Mouse (Mus musculus): ENCODE measurements at regions not wholly inside any gene's neighbourhood (a gene's known extent, or its start where the extent isn't known, plus 50 kb on each side); places are given as distances from the start of the nearest gene placed in this dataset.
"Not testable (repeated sequence)": the region's sequence is repeated elsewhere in the genome, so short reads cannot be mapped to it uniquely, and the experiment has no call there.

DNA sequence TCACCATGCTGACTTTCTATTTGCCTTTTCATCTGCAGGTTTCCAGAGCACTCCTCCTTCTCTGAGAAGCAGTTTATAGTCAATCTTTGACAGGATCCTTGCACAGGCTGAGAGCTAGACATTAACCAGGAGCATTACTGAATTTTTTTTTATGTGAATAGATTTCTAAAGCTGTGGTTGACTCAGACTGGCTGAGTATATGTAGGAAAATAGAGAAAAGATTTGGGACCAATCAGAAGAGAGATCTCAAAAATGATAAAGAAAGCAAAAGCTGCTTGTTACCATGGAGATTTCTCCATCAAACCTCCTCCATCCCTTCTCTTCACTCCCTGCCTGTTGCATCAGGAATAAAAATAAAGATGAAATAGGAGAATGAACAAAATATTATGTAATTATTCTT, 731.2 kb upstream of the Ndn start:
- Histone ChIP-seq H3K27ac (ENCODE audit: low read depth, low read length) (no peak overlapping the region), H3K36me3 (ENCODE audit: control insufficient read depth, insufficient read depth, low read length) (no peaks in the 10 kb centered on the region), H3K4me3 (ENCODE audit: low read depth, low read length) (no peak overlapping the region), H3K9ac (replicated peaks; ENCODE audit: low read depth, low read length) (no peak overlapping the region), H3K9me3 (ENCODE audit: control insufficient read depth, low read length) (no peaks in the 10 kb centered on the region), H3K27me3 (ENCODE audit: control insufficient read depth, insufficient read depth, low read length) (no peaks in the 10 kb centered on the region), H3K4me2 (ENCODE audit: low read depth, low read length) (no peak overlapping the region), H3K4me1 (ENCODE audit: control insufficient read depth, insufficient read depth, low read length) (no peaks in the 10 kb centered on the region)
- ATAC-seq (ENCODE audit: low read depth) = no peak

GRCm38 (mm10) chr7:61644893-61645545, 701.4 kb upstream of the Ndn start:
- Histone ChIP-seq H3K4me3 (ENCODE audit: low read depth, low read length) (no peak overlapping the region), H3K4me2 (ENCODE audit: low read depth, low read length) (no peak overlapping the region), H3K27me3 (ENCODE audit: control insufficient read depth, insufficient read depth, low read length) (no peaks in the 10 kb centered on the region), H3K36me3 (ENCODE audit: control insufficient read depth, insufficient read depth, low read length) (no peaks in the 10 kb centered on the region), H3K27ac (ENCODE audit: low read depth, low read length) (no peak overlapping the region), H3K9ac (replicated peaks; ENCODE audit: low read depth, low read length) (no peak overlapping the region), H3K9me3 (ENCODE audit: control insufficient read depth, low read length) (peaks cover 3% of the 10 kb centered on the region; the same call in 1 of the 2 replicates), H3K4me1 (ENCODE audit: control insufficient read depth, insufficient read depth, low read length) (no peaks in the 10 kb centered on the region)
- ATAC-seq (ENCODE audit: low read depth) = no peak
- WGBS = 81% methylated on average over 4 of the region's 4 CpGs

DNA sequence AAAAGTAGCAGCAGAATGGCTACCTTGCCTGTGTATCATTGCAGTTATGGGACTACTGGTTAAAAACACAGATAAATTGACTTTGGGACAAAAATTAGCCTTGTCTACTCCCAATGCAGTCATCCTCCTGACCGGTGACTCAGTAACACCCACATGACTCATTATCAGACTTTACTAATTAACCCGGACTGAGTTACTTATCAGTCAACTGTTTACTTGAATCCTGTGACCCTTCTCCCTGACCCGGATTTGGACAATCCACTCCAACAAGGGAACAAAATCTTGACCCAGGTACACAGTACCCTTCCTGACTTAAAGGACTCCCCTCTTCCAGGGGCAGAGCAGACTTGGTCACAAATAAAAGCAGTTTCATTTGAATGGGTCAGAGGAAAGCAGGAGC, 688.3 kb upstream of the Ndn start:
- H3K27me3 ChIP-seq (ENCODE audit: control insufficient read depth, insufficient read depth, low read length) = no peaks in the 10 kb centered on the region

DNA sequence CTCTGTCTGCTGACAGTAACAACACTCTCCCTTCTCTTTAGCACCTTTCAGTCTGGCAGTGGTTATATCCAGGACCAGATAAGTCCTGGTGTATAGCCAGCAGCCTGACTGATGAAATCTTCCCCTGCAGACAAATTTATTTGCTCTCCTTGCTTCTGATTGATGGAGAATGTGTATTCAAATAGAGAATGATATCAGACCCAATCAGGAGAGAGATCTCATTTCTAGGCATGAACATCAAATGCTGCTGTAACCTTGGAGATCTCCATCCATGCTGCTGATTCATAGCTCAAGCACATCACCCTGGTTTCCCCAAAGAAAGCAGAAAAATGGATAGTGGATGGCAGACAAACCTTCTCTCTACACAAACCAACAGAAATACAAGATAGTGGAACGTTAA, 663.3 kb upstream of the Ndn start:
- Histone ChIP-seq H3K9me3 (ENCODE audit: control insufficient read depth, low read length) (no peaks in the 10 kb centered on the region), H3K4me2 (ENCODE audit: low read depth, low read length) (no peak overlapping the region), H3K4me3 (ENCODE audit: low read depth, low read length) (no peak overlapping the region), H3K9ac (replicated peaks; ENCODE audit: low read depth, low read length) (no peak overlapping the region), H3K27me3 (ENCODE audit: control insufficient read depth, insufficient read depth, low read length) (no peaks in the 10 kb centered on the region), H3K27ac (ENCODE audit: low read depth, low read length) (no peak overlapping the region), H3K4me1 (ENCODE audit: control insufficient read depth, insufficient read depth, low read length) (no peaks in the 10 kb centered on the region), H3K36me3 (ENCODE audit: control insufficient read depth, insufficient read depth, low read length) (no peaks in the 10 kb centered on the region)
- WGBS = 69% methylated on average over 1 of the region's 1 CpGs
- no peak for ATAC-seq (ENCODE audit: low read depth)

More for the DNA sequence above, 688.3 kb upstream of the Ndn start:
- Histone ChIP-seq H3K36me3 (ENCODE audit: control insufficient read depth, insufficient read depth, low read length) (no peaks in the 10 kb centered on the region), H3K4me2 (ENCODE audit: low read depth, low read length) (no peak overlapping the region), H3K27ac (ENCODE audit: low read depth, low read length) (no peak overlapping the region), H3K9me3 (ENCODE audit: control insufficient read depth, low read length) (no peaks in the 10 kb centered on the region), H3K4me3 (ENCODE audit: low read depth, low read length) (no peak overlapping the region), H3K4me1 (ENCODE audit: control insufficient read depth, insufficient read depth, low read length) (no peaks in the 10 kb centered on the region), H3K9ac (replicated peaks; ENCODE audit: low read depth, low read length) (no peak overlapping the region)
- no peak for ATAC-seq (ENCODE audit: low read depth)
- 86% methylated on average over 3 of the region's 3 CpGs for WGBS

DNA sequence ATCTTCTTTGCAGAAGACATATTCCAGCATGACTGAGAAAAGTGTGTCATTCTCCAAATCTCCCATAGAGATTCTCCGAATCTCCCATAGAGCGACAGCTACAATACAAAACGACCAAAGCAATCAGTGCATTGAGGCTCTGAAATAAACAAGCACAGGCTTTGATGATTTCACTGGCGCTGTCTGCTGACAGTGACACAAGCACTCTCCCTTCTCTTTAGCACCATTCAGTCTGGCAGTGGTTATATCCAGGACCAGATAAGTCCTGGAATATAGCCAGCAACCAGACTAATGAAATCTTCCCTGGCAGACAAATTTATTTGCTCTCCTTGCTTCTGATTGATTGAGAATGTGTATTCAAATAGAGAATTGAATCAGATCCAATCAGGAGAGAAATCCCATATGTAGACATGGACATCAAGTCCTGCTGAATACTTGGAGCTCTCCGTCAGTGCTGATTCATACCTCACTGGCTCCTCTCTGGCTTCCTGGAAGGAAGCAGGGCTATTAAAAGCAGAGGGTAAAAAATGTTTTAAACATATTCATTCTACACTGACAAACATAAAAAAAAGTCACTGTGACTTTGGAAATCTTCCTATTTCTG, 661.2 kb upstream of the Ndn start:
- ATAC-seq (ENCODE audit: low read depth) = no peak
- no peak overlapping the region for H3K27ac ChIP-seq (ENCODE audit: low read depth, low read length)
- 65% methylated on average over 5 of the region's 5 CpGs for WGBS
- H3K27me3 ChIP-seq (ENCODE audit: control insufficient read depth, insufficient read depth, low read length) = no peaks in the 10 kb centered on the region
- no peaks in the 10 kb centered on the region for H3K36me3 ChIP-seq (ENCODE audit: control insufficient read depth, insufficient read depth, low read length)
- H3K4me2 ChIP-seq (ENCODE audit: low read depth, low read length) = no peak overlapping the region
- no peaks in the 10 kb centered on the region for H3K9me3 ChIP-seq (ENCODE audit: control insufficient read depth, low read length)
- no peaks in the 10 kb centered on the region for H3K4me1 ChIP-seq (ENCODE audit: control insufficient read depth, insufficient read depth, low read length)
- no peak overlapping the region for H3K9ac ChIP-seq (replicated peaks; ENCODE audit: low read depth, low read length)
- no peak overlapping the region for H3K4me3 ChIP-seq (ENCODE audit: low read depth, low read length)

DNA sequence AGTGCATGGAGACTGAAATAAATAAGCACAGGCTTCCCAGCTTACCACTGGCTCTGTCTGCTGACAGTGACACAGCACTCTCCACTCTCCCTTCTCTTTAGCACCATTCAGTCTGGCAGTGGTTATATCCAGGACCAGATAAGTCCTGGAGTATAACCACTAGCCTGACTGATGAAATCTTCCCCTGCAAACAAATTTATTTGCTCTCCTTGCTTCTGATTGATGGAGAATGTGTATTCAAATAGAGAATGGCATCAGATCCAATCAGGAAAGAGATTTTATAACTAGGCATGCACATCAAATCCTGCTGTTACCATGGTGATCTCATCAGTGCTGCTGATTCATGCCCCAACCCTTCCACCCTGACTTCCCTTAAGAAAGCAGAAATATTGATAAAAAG, 620.2 kb upstream of the Ndn start:
- no peak overlapping the region for H3K27ac ChIP-seq (ENCODE audit: low read depth, low read length)
- H3K27me3 ChIP-seq (ENCODE audit: control insufficient read depth, insufficient read depth, low read length) = no peaks in the 10 kb centered on the region
- H3K36me3 ChIP-seq (ENCODE audit: control insufficient read depth, insufficient read depth, low read length) = no peaks in the 10 kb centered on the region
- no peak overlapping the region for H3K4me2 ChIP-seq (ENCODE audit: low read depth, low read length)
- H3K9me3 ChIP-seq (ENCODE audit: control insufficient read depth, low read length) = no peaks in the 10 kb centered on the region
- no peak overlapping the region for H3K9ac ChIP-seq (replicated peaks; ENCODE audit: low read depth, low read length)
- H3K4me3 ChIP-seq (ENCODE audit: low read depth, low read length) = no peak overlapping the region
- ATAC-seq (ENCODE audit: low read depth) = peak; percentile 61; the same call in 1 of the 2 replicates
- H3K4me1 ChIP-seq (ENCODE audit: control insufficient read depth, insufficient read depth, low read length) = no peaks in the 10 kb centered on the region

GRCm38 (mm10) chr7:61737511-61737910, 608.9 kb upstream of the Ndn start:
- H3K4me1 ChIP-seq (ENCODE audit: control insufficient read depth, insufficient read depth, low read length) = no peaks in the 10 kb centered on the region
- H3K4me3 ChIP-seq (ENCODE audit: low read depth, low read length) = no peak overlapping the region
- no peaks in the 10 kb centered on the region for H3K36me3 ChIP-seq (ENCODE audit: control insufficient read depth, insufficient read depth, low read length)
- ATAC-seq (ENCODE audit: low read depth) = no peak
- no peaks in the 10 kb centered on the region for H3K27me3 ChIP-seq (ENCODE audit: control insufficient read depth, insufficient read depth, low read length)
- no peak overlapping the region for H3K9ac ChIP-seq (replicated peaks; ENCODE audit: low read depth, low read length)
- WGBS = 74% methylated on average over 1 of the region's 1 CpGs
- no peak overlapping the region for H3K4me2 ChIP-seq (ENCODE audit: low read depth, low read length)
- no peak overlapping the region for H3K27ac ChIP-seq (ENCODE audit: low read depth, low read length)
- H3K9me3 ChIP-seq (ENCODE audit: control insufficient read depth, low read length) = no peaks in the 10 kb centered on the region

GRCm38 (mm10) chr7:61739336-61739735, 607.0 kb upstream of the Ndn start:
- H3K9me3 ChIP-seq (ENCODE audit: control insufficient read depth, low read length); ATAC-seq (ENCODE audit: low read depth): not testable (repeated sequence)

GRCm38 (mm10) chr7:61769826-61770225, 576.5 kb upstream of the Ndn start:
- no peaks in the 10 kb centered on the region for H3K36me3 ChIP-seq (ENCODE audit: control insufficient read depth, insufficient read depth, low read length)
- no peak overlapping the region for H3K27ac ChIP-seq (ENCODE audit: low read depth, low read length)
- no peak for ATAC-seq (ENCODE audit: low read depth)

More at GRCm38 (mm10) chr7:61739336-61739735, 607.0 kb upstream of the Ndn start:
- not testable (repeated sequence) for H3K36me3 ChIP-seq (ENCODE audit: control insufficient read depth, insufficient read depth, low read length); H3K4me1 ChIP-seq (ENCODE audit: control insufficient read depth, insufficient read depth, low read length); H3K9ac ChIP-seq (replicated peaks; ENCODE audit: low read depth, low read length); H3K4me2 ChIP-seq (ENCODE audit: low read depth, low read length); H3K4me3 ChIP-seq (ENCODE audit: low read depth, low read length); H3K27me3 ChIP-seq (ENCODE audit: control insufficient read depth, insufficient read depth, low read length); H3K27ac ChIP-seq (ENCODE audit: low read depth, low read length)
- WGBS = no CpG with 5 or more reads among the region's 1 CpGs

More at GRCm38 (mm10) chr7:61769826-61770225, 576.5 kb upstream of the Ndn start:
- H3K4me3 ChIP-seq (ENCODE audit: low read depth, low read length) = no peak overlapping the region
- no peaks in the 10 kb centered on the region for H3K27me3 ChIP-seq (ENCODE audit: control insufficient read depth, insufficient read depth, low read length)
- no peak overlapping the region for H3K4me2 ChIP-seq (ENCODE audit: low read depth, low read length)
- no peaks in the 10 kb centered on the region for H3K4me1 ChIP-seq (ENCODE audit: control insufficient read depth, insufficient read depth, low read length)
- no peaks in the 10 kb centered on the region; the same call in 1 of the 2 replicates for H3K9me3 ChIP-seq (ENCODE audit: control insufficient read depth, low read length)
- H3K9ac ChIP-seq (replicated peaks; ENCODE audit: low read depth, low read length) = no peak overlapping the region

Measured in neural tube, embryonic 14.5 days (tissue).